Mouse (Mus musculus): ENCODE measurements around the gene Man2a2. TPM values are rescaled to one million over a fixed set of nuclear protein-coding genes. Genes with fewer than 3 reads are reported as not detected.

Gene Man2a2
- polyA plus RNA-seq, 1 experiment from 2014 or later = 8.5 TPM

- DNase-seq (ENCODE audit: low spot score) (no peak), ATAC-seq (no peak)
- Histone ChIP-seq H3K27ac (ENCODE audit: low read length) (no peak overlapping the region), H3K4me1 (ENCODE audit: insufficient read depth, low read depth, low read length) (peaks cover 8% of the 10 kb centered on the region; the same call in 1 of the 2 replicates), H3K9ac (replicated peaks; ENCODE audit: low read depth) (no peak overlapping the region), H3K9me3 (ENCODE audit: low read length) (no peaks in the 10 kb centered on the region), H3K4me2 (replicated peaks; ENCODE audit: low read depth, low read length) (no peak overlapping the region), H3K27me3 (replicated peaks; ENCODE audit: insufficient read depth, low read length) (no peaks in the 10 kb centered on the region), H3K36me3 (ENCODE audit: insufficient read depth, low read length) (no peaks in the 10 kb centered on the region), H3K4me3 (ENCODE audit: low read depth, low read length) (no peak overlapping the region)
- TF ChIP-seq CTCF (IDR thresholded peaks at IDR 0.05) = no peak
- TF ChIP-seq EP300 (IDR thresholded peaks at IDR 0.05) = no peak
- WGBS = 70% methylated on average over 19 of the region's 19 CpGs
These were observed 51.2 kb downstream of the Man2a2 start for GRCm38 (mm10) chr7:80319846-80320496.

- H3K27me3 ChIP-seq (replicated peaks; ENCODE audit: insufficient read depth, low read length) = no peaks in the 10 kb centered on the region
- H3K27ac ChIP-seq (ENCODE audit: low read length) = no peak overlapping the region
- TF ChIP-seq EP300 (IDR thresholded peaks at IDR 0.05) = no peak
- no peak for TF ChIP-seq CTCF (IDR thresholded peaks at IDR 0.05)
- no peak for DNase-seq (ENCODE audit: low spot score)
- H3K36me3 ChIP-seq (ENCODE audit: insufficient read depth, low read length) = no peaks in the 10 kb centered on the region
- H3K4me3 ChIP-seq (ENCODE audit: low read depth, low read length) = no peak overlapping the region
- WGBS = 83% methylated on average over 4 of the region's 4 CpGs
- peaks cover 8% of the 10 kb centered on the region; the same call in 1 of the 2 replicates for H3K4me1 ChIP-seq (ENCODE audit: insufficient read depth, low read depth, low read length)
- no peak overlapping the region for H3K4me2 ChIP-seq (replicated peaks; ENCODE audit: low read depth, low read length)
- H3K9me3 ChIP-seq (ENCODE audit: low read length) = no peaks in the 10 kb centered on the region
- no peak for ATAC-seq
- no peak overlapping the region for H3K9ac ChIP-seq (replicated peaks; ENCODE audit: low read depth)
These were observed 52.5 kb downstream of the Man2a2 start for GRCm38 (mm10) chr7:80318670-80319069.

- Histone ChIP-seq H3K4me2 (replicated peaks; ENCODE audit: low read depth, low read length) (no peak overlapping the region), H3K4me3 (ENCODE audit: low read depth, low read length) (no peak overlapping the region), H3K4me1 (ENCODE audit: insufficient read depth, low read depth, low read length) (no peaks in the 10 kb centered on the region), H3K9me3 (ENCODE audit: low read length) (no peaks in the 10 kb centered on the region), H3K9ac (replicated peaks; ENCODE audit: low read depth) (no peak overlapping the region), H3K36me3 (ENCODE audit: insufficient read depth, low read length) (no peaks in the 10 kb centered on the region), H3K27ac (ENCODE audit: low read length) (no peak overlapping the region), H3K27me3 (replicated peaks; ENCODE audit: insufficient read depth, low read length) (no peaks in the 10 kb centered on the region)
- ATAC-seq = no peak
- TF ChIP-seq CTCF (IDR thresholded peaks at IDR 0.05) (no peak), EP300 (IDR thresholded peaks at IDR 0.05) (no peak)
- no peak for DNase-seq (ENCODE audit: low spot score)
- 44% methylated on average over 1 of the region's 1 CpGs for WGBS
These were observed 53.6 kb downstream of the Man2a2 start for GRCm38 (mm10) chr7:80317439-80318115.

GRCm38 (mm10) chr7:80315733-80316132 lies 55.4 kb downstream of the Man2a2 start:
- no peaks in the 10 kb centered on the region for H3K9me3 ChIP-seq (ENCODE audit: low read length)
- no peak overlapping the region for H3K4me2 ChIP-seq (replicated peaks; ENCODE audit: low read depth, low read length)
- no peak for DNase-seq (ENCODE audit: low spot score)
- H3K27me3 ChIP-seq (replicated peaks; ENCODE audit: insufficient read depth, low read length) = no peaks in the 10 kb centered on the region
- ATAC-seq = no peak
- H3K9ac ChIP-seq (replicated peaks; ENCODE audit: low read depth) = no peak overlapping the region
- H3K4me3 ChIP-seq (ENCODE audit: low read depth, low read length) = no peak overlapping the region
- no peak for TF ChIP-seq CTCF (IDR thresholded peaks at IDR 0.05)
- TF ChIP-seq EP300 (IDR thresholded peaks at IDR 0.05) = no peak
- no peaks in the 10 kb centered on the region for H3K36me3 ChIP-seq (ENCODE audit: insufficient read depth, low read length)
- H3K4me1 ChIP-seq (ENCODE audit: insufficient read depth, low read depth, low read length) = no peaks in the 10 kb centered on the region
- 72% methylated on average over 2 of the region's 2 CpGs for WGBS
- no peak overlapping the region for H3K27ac ChIP-seq (ENCODE audit: low read length)

- Histone ChIP-seq H3K9ac (replicated peaks; ENCODE audit: low read depth) (no peak overlapping the region), H3K4me2 (replicated peaks; ENCODE audit: low read depth, low read length) (no peak overlapping the region), H3K4me1 (ENCODE audit: insufficient read depth, low read depth, low read length) (no peaks in the 10 kb centered on the region), H3K4me3 (ENCODE audit: low read depth, low read length) (no peak overlapping the region), H3K27me3 (replicated peaks; ENCODE audit: insufficient read depth, low read length) (no peaks in the 10 kb centered on the region), H3K27ac (ENCODE audit: low read length) (peak overlapping the region; percentile 38; the same call in 1 of the 2 replicates), H3K36me3 (ENCODE audit: insufficient read depth, low read length) (peaks cover 3% of the 10 kb centered on the region; the same call in 1 of the 2 replicates), H3K9me3 (ENCODE audit: low read length) (no peaks in the 10 kb centered on the region)
- TF ChIP-seq CTCF (IDR thresholded peaks at IDR 0.05) (no peak), EP300 (IDR thresholded peaks at IDR 0.05) (no peak)
- ATAC-seq (no peak), DNase-seq (ENCODE audit: low spot score) (no peak)
- 68% methylated on average over 7 of the region's 7 CpGs for WGBS
These were observed 60.4 kb downstream of the Man2a2 start for GRCm38 (mm10) chr7:80310771-80311170.

GRCm38 (mm10) chr7:80307766-80308165 lies 63.4 kb downstream of the Man2a2 start:
- no peak overlapping the region for H3K4me2 ChIP-seq (replicated peaks; ENCODE audit: low read depth, low read length)
- no peak for TF ChIP-seq EP300 (IDR thresholded peaks at IDR 0.05)
- TF ChIP-seq CTCF (IDR thresholded peaks at IDR 0.05) = peak; percentile 39
- no peak; the same call in 1 of the 2 replicates for ATAC-seq
- H3K9me3 ChIP-seq (ENCODE audit: low read length) = no peaks in the 10 kb centered on the region
- no peak overlapping the region for H3K4me3 ChIP-seq (ENCODE audit: low read depth, low read length)
- 69% methylated on average over 3 of the region's 3 CpGs for WGBS
- H3K27me3 ChIP-seq (replicated peaks; ENCODE audit: insufficient read depth, low read length) = no peaks in the 10 kb centered on the region
- no peak overlapping the region for H3K9ac ChIP-seq (replicated peaks; ENCODE audit: low read depth)
- peak; percentile 26 for DNase-seq (ENCODE audit: low spot score)
- peaks cover 3% of the 10 kb centered on the region; the same call in 1 of the 2 replicates for H3K36me3 ChIP-seq (ENCODE audit: insufficient read depth, low read length)
- H3K27ac ChIP-seq (ENCODE audit: low read length) = no peak overlapping the region
- H3K4me1 ChIP-seq (ENCODE audit: insufficient read depth, low read depth, low read length) = no peaks in the 10 kb centered on the region

Measured in lung, postnatal 0 days (tissue).